Mouse (Mus musculus) hindbrain, embryonic 15.5 days (tissue): ENCODE results near the gene Cped1. TPM values are rescaled to one million over a fixed set of nuclear protein-coding genes. Genes with fewer than 3 reads are reported as not detected.

Experiments
- ATAC-seq: fragments of 200-750 bp; cut with Nextera tagmentation; 2 replicates; pipeline ENCODE4 v1.8.0; 2017; ENCODE audit warnings: low read depth, moderate number of reproducible peaks, moderate TSS enrichment; ENCODE audit not compliant: low FRiP score
- H3K27ac ChIP-seq: fragments of 300-500 bp; sonication (generic); replicated peaks from 2 replicates; pipeline ENCODE4 v1.5.1; 2015; ENCODE audit warnings: mild to moderate bottlenecking, inconsistent platforms
- H3K27me3 ChIP-seq: fragments of 300-500 bp; sonication (generic); 2 replicates; pipeline ENCODE4 v1.6.1; 2015; ENCODE audit warnings: control low read depth, inconsistent platforms
- H3K36me3 ChIP-seq: fragments of 300-500 bp; sonication (generic); 2 replicates; pipeline ENCODE4 v1.6.1; 2015; ENCODE audit warnings: control low read depth, inconsistent platforms
- H3K4me1 ChIP-seq: fragments of 300-500 bp; sonication (generic); replicated peaks from 2 replicates; pipeline ENCODE4 v1.6.1; 2015; ENCODE audit warnings: control low read depth, inconsistent platforms
- H3K4me2 ChIP-seq: fragments of 300-500 bp; sonication (generic); 2 replicates; pipeline ENCODE4 v1.6.1; 2015; ENCODE audit warnings: moderate library complexity, mild to moderate bottlenecking, inconsistent platforms
- H3K4me3 ChIP-seq: fragments of 300-500 bp; sonication (generic); 2 replicates; pipeline ENCODE4 v1.5.1; 2015; ENCODE audit warnings: mild to moderate bottlenecking, inconsistent platforms
- H3K9ac ChIP-seq: fragments of 300-500 bp; sonication (generic); 2 replicates; pipeline ENCODE4 v1.6.1; 2015; ENCODE audit warnings: inconsistent platforms
- H3K9me3 ChIP-seq: fragments of 300-500 bp; sonication (generic); 2 replicates; pipeline ENCODE4 v1.6.1; 2016; ENCODE audit warnings: control low read depth, inconsistent platforms
- WGBS: fragments of 180-500 bp; shearing (Covaris S2); methylation state at CpG from one replicate; pipeline ENCODE4 v1.1.7; 2015; 5-methylcytosine and 5-hydroxymethylcytosine counted together
- polyA plus RNA-seq: library from polyadenylated mRNA; unstranded; fragments of >200 nt; fragmentation: Nextera tagmentation; extraction: Ambion mirVana; gene quantifications from 2 replicates; pipeline ENCODE4 v1.2.1, GENCODE M21; 2015

The Cped1 gene
- polyA plus RNA-seq, 1 experiment from 2014 or later: 3.7 TPM

DNA sequence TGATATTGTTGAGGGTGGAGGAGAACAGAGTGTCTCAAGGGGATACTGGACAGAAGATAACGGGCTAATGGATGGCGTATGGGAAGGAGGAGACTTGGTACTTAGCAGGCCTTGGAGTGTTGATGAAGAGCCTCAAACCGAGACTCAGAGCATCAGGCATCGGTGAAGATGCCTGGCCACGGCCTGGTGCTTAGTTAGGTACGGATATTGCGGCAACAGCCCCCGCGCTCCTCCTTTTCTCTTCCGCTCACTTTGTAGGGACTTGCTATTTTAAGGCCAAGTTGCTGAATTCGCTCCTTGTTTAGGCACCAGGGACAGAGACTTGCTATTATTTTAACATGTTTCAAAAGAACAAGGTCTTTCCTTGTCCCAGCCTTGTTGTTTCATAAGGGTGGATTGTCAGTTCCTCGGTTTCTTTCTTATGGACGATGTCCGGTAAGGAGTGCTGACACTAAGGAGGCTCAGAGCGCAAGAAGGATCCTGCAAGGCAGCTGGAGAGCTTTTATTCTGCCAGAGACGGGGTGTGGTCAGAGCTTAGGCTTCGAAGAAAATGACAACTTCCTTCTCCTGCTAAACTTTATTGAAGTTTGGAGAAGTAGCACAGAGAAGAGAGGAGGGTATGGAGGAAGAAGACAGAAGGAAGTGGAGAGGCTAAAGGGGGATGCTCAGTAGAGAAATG is 16.9 kb downstream of the Cped1 start:
- no peaks in the 10 kb centered on the region for H3K9me3 ChIP-seq
- 42% methylated on average over 17 of the region's 17 CpGs for WGBS
- 0 out of 2 replicates have a peak overlapping the region, but pooled peaks have one; percentile 6 for H3K4me2 ChIP-seq

GRCm38 (mm10) chr6:22003200-22003587 is 17.5 kb downstream of the Cped1 start:
- Histone ChIP-seq H3K4me3 (no peak overlapping the region), H3K4me2 (0 out of 2 replicates have a peak overlapping the region, but pooled peaks have one; percentile 6), H3K36me3 (no peaks in the 10 kb centered on the region), H3K27ac (no peak overlapping the region), H3K4me1 (no peaks in the 10 kb centered on the region), H3K27me3 (no peaks in the 10 kb centered on the region), H3K9me3 (no peaks in the 10 kb centered on the region), H3K9ac (no peak overlapping the region)
- ATAC-seq: no peak
- WGBS: 11% methylated on average over 6 of the region's 6 CpGs

More for the DNA sequence above, 16.9 kb downstream of the Cped1 start:
- Histone ChIP-seq H3K27ac (no peak overlapping the region), H3K27me3 (no peaks in the 10 kb centered on the region), H3K36me3 (no peaks in the 10 kb centered on the region), H3K9ac (no peak overlapping the region), H3K4me3 (no peak overlapping the region), H3K4me1 (no peaks in the 10 kb centered on the region)
- no peak for ATAC-seq

DNA sequence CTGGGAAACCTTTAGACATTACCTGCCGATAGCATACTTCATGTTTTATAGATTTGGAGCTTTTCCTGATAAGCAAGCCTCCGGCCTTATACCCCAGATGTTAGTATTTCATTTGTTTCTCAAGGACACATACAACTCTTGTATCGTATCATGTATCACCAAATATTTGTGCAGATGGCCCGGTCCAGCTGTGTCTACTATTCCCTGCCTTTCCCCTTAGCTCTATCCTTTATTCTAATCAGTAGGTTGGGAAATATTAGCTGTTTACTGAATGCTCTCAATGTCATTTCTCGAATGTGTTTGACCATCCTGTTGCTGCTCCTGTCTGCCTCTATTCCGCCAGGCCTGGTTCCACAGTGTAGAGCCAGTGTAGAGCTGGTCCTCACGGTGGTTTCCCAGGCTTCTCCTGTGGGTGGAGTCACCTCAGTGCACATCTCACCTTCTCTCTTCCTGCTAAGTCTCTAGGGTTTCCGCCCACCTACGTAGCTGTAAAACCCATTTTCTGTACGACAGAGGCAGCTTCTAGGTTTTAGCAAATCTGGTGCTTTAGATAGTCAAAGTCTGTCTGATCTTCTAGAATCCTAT is 18.3 kb downstream of the Cped1 start:
- ATAC-seq: no peak
- Histone ChIP-seq H3K36me3 (no peaks in the 10 kb centered on the region), H3K4me2 (no peak overlapping the region), H3K9me3 (no peaks in the 10 kb centered on the region), H3K9ac (no peak overlapping the region), H3K4me3 (no peak overlapping the region), H3K4me1 (no peaks in the 10 kb centered on the region), H3K27me3 (no peaks in the 10 kb centered on the region), H3K27ac (no peak overlapping the region)
- WGBS: 85% methylated on average over 10 of the region's 10 CpGs

DNA sequence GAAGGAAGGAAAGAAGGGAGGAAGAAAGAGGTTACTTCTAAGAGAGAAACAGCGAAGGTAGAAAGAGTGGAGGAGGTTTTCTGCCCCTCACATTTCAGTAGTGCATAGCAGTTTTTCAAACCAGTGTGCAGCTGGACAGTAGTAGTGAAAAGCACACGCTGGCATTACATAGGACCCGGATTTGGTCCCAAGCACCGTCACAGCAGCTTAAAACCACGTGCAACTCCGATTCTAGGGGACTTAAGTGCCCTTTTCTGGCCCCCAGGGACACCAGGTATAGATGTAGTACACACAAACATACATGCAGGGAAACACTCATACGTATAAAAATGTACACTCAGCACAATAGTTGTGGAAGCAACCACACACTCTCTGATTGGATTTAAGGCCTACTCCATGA is 22.6 kb downstream of the Cped1 start:
- no peak overlapping the region for H3K9ac ChIP-seq
- no peaks in the 10 kb centered on the region for H3K4me1 ChIP-seq
- H3K27me3 ChIP-seq: no peaks in the 10 kb centered on the region
- no peaks in the 10 kb centered on the region for H3K36me3 ChIP-seq
- 94% methylated on average over 7 of the region's 7 CpGs for WGBS
- no peak for ATAC-seq
- H3K4me2 ChIP-seq: no peak overlapping the region
- H3K9me3 ChIP-seq: no peaks in the 10 kb centered on the region
- no peak overlapping the region for H3K27ac ChIP-seq
- H3K4me3 ChIP-seq: no peak overlapping the region

DNA sequence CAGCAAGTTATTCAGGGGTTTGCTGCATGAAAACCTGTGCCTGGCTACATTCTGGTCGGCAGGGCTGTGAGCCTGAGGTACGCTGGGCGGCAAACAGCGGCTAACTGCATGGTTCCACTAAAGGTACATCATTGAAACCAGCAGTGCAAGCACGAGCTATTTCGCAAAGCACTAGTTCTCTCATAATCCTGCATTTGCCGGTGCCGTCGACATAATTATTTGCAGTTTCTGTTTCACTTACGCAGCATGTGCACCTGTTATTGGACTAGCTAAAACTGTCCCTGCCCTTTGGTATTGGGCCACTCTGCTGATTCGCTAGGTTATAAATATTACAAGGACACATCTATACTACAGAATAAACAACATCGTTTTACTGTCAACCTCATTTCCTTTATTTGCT is 24.5 kb downstream of the Cped1 start:
- 90% methylated on average over 12 of the region's 12 CpGs for WGBS
- Histone ChIP-seq H3K27me3 (no peaks in the 10 kb centered on the region), H3K9ac (no peak overlapping the region), H3K4me3 (no peak overlapping the region), H3K27ac (no peak overlapping the region), H3K4me2 (no peak overlapping the region), H3K4me1 (no peaks in the 10 kb centered on the region), H3K36me3 (no peaks in the 10 kb centered on the region), H3K9me3 (no peaks in the 10 kb centered on the region)
- no peak for ATAC-seq

- Histone ChIP-seq H3K9me3 (no peaks in the 10 kb centered on the region), H3K9ac (no peak overlapping the region), H3K27me3 (no peaks in the 10 kb centered on the region), H3K27ac (no peak overlapping the region), H3K36me3 (no peaks in the 10 kb centered on the region), H3K4me2 (no peak overlapping the region), H3K4me1 (no peaks in the 10 kb centered on the region), H3K4me3 (no peak overlapping the region)
- ATAC-seq: no peak
- 93% methylated on average over 11 of the region's 11 CpGs for WGBS
These were observed 25.1 kb downstream of the Cped1 start for GRCm38 (mm10) chr6:22010761-22011281.

- Histone ChIP-seq H3K4me1 (no peaks in the 10 kb centered on the region), H3K9me3 (no peaks in the 10 kb centered on the region), H3K27ac (no peak overlapping the region), H3K4me2 (no peak overlapping the region), H3K4me3 (no peak overlapping the region), H3K36me3 (no peaks in the 10 kb centered on the region), H3K9ac (no peak overlapping the region), H3K27me3 (no peaks in the 10 kb centered on the region)
- 81% methylated on average over 2 of the region's 2 CpGs for WGBS
- no peak for ATAC-seq
These were observed 25.8 kb downstream of the Cped1 start for GRCm38 (mm10) chr6:22011546-22011945.

DNA sequence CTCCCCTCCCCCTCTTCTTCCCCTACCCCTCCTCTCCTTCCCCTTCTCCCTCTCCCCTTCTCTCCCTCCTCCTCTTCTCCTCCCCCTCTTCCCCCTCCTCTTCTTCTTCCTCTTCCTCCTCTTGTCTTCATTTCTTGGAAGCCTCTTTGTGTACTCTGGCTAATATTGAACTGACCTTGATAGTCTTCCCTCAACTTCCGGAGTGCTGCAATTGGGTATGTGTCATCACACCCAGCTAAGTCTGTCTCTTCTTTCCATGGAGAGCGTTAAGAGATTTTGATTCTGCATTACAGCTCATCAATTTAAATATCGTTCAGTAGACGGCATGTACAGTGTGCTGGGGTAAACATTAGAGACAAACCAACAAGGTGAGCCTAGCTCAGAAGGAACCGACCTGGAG is 26.4 kb downstream of the Cped1 start:
- Histone ChIP-seq H3K4me2 (no peak overlapping the region), H3K27ac (no peak overlapping the region), H3K4me1 (no peaks in the 10 kb centered on the region), H3K9me3 (no peaks in the 10 kb centered on the region), H3K9ac (no peak overlapping the region), H3K36me3 (no peaks in the 10 kb centered on the region), H3K27me3 (no peaks in the 10 kb centered on the region), H3K4me3 (no peak overlapping the region)
- no peak for ATAC-seq
- WGBS: 88% methylated on average over 5 of the region's 5 CpGs

DNA sequence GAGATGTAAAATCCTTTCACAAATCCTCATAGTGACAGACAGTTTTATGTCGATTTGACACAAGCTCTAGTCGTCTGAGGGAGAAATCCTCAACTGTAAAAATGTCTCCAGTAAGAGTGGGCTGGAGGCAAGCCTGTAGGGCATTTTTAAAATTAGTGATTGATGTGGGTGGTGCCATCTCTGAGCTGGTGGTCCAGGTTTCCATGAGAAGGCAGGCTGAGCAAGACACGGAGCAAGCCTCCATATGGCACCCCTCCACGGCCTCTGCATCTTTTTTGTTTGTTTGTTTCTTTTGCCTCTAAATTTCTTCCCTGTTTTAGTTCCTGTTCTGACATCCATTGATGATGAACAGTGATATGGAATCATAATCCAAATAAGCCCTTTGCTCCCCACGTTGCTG is 26.8 kb downstream of the Cped1 start:
- Histone ChIP-seq H3K27me3 (no peaks in the 10 kb centered on the region), H3K9ac (no peak overlapping the region), H3K4me3 (no peak overlapping the region), H3K9me3 (no peaks in the 10 kb centered on the region), H3K4me2 (no peak overlapping the region), H3K27ac (no peak overlapping the region), H3K36me3 (no peaks in the 10 kb centered on the region), H3K4me1 (no peaks in the 10 kb centered on the region)
- WGBS: 79% methylated on average over 5 of the region's 5 CpGs
- no peak for ATAC-seq

DNA sequence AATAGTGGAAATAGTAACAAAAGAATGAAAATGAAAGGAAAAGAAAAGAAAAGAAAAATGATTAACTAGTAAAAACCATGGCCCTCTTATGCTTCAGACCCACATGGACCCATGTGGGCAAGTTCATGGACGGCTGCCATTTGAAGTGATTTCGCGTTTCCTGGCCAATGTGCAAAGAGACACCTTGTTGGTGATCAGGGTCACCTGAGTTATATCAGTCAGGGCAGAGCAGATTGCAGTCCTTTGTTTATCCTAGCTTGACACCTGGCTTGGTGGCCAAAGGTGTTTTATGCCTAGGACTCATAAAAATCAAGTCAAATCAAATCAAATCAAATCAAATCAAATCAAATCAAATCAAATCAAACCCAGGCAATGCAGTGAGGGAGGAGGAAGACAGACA is 27.7 kb downstream of the Cped1 start:
- WGBS: 98% methylated on average over 3 of the region's 3 CpGs
- Histone ChIP-seq H3K27ac (no peak overlapping the region), H3K27me3 (no peaks in the 10 kb centered on the region), H3K36me3 (no peaks in the 10 kb centered on the region), H3K9ac (no peak overlapping the region), H3K4me2 (no peak overlapping the region), H3K9me3 (no peaks in the 10 kb centered on the region), H3K4me1 (no peaks in the 10 kb centered on the region), H3K4me3 (no peak overlapping the region)
- ATAC-seq: no peak

DNA sequence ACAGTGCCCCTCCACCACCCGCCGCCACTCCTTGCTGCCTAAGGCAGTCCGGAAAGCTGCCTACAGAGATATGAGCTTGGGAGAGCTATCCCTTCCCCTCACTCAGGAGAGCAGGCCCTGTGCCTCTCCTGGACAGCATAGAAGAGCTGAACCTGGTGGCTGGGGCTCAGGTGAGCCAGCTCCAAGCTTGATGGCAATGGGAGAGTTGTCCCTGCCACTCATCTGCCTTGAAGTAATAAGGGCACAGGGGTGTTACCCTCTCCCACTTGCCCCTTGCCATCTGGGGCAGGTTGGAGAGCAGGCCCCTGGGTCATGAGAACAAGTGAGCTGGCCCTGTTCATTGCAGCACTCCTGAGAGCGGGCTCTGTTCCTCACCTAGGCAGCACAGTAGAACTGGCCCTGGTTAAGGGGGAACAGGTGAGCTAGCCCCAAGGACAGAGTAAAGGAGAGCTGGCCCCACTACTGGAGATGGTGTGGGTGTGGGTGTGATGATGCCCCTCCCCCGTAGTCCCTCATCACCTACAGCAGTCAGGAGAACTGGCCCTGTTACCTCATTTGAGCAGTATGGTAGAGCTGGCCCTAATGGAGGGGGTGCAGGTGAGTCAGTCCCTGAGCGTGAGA is 28.7 kb downstream of the Cped1 start:
- no peak overlapping the region for H3K4me2 ChIP-seq
- ATAC-seq: peak; percentile 19; the same call in 1 of the 2 replicates
- H3K36me3 ChIP-seq: no peaks in the 10 kb centered on the region
- WGBS: 97% methylated on average over 6 of the region's 6 CpGs
- H3K27me3 ChIP-seq: no peaks in the 10 kb centered on the region
- no peak overlapping the region for H3K9ac ChIP-seq
- H3K27ac ChIP-seq: no peak overlapping the region
- H3K9me3 ChIP-seq: no peaks in the 10 kb centered on the region
- H3K4me1 ChIP-seq: no peaks in the 10 kb centered on the region
- H3K4me3 ChIP-seq: no peak overlapping the region

GRCm38 (mm10) chr6:22017631-22018030 is 31.9 kb downstream of the Cped1 start:
- Histone ChIP-seq H3K36me3 (no peaks in the 10 kb centered on the region), H3K4me2 (no peak overlapping the region), H3K4me1 (no peaks in the 10 kb centered on the region), H3K9me3 (no peaks in the 10 kb centered on the region), H3K27ac (no peak overlapping the region), H3K9ac (no peak overlapping the region), H3K27me3 (no peaks in the 10 kb centered on the region), H3K4me3 (no peak overlapping the region)
- 66% methylated on average over 7 of the region's 7 CpGs for WGBS
- no peak for ATAC-seq
